Mouse (Mus musculus): ENCODE measurements around the gene Setx.

Gene Setx

GRCm38 (mm10) chr2:29217897-29218296 lies 93.9 kb downstream of the Setx start:
- no peak for DNase-seq (ENCODE audit: low spot score)

GRCm38 (mm10) chr2:29218831-29219230 lies 94.8 kb downstream of the Setx start:
- no peak for DNase-seq (ENCODE audit: low spot score)

- DNase-seq (ENCODE audit: low spot score), result no peak
Observed at GRCm38 (mm10) chr2:29222302-29222701, 98.3 kb downstream of the Setx start.

DNA sequence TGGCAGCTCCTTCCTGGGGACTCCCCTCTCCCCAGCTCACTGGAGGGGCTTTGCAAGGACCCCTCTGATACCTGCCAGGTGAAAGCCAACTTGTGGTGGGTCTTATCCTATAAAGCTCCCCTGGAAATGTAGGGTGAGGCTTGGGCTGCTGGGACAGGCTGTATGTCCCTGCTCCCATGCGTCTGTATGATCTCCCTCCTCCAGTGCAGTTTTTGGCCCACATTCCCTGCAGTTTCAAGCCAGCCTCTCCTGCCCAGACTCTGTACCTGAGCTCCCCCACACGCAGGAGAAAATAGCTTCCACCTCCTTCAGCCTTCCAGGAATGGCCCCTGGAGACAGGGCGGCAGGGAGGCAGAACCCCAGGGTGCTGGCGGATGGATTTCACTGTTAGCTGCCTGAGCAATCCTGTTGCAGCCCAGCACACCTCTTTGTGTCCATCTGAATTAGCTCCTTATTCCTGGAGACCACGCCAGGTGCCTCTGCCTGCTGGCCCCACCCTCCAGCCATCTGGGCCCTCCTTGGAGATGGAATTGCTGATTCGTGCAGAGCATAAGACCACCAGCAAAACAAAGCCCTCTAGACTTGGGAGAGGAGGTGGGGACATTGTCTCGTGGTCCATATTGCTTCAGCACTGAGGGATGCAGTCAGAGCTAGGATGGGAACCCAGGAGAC lies 99.7 kb downstream of the Setx start:
- no peak for DNase-seq (ENCODE audit: low spot score)

GRCm38 (mm10) chr2:29226671-29227070 lies 102.7 kb downstream of the Setx start:
- no peak for DNase-seq (ENCODE audit: low spot score)

GRCm38 (mm10) chr2:29230191-29230835 lies 106.3 kb downstream of the Setx start:
- DNase-seq (ENCODE audit: low spot score), result no peak

Data from urinary bladder, postnatal 25 days (tissue).